Mouse (Mus musculus): ENCODE data around the gene Gm33543.

Gm33543 gene

DNA sequence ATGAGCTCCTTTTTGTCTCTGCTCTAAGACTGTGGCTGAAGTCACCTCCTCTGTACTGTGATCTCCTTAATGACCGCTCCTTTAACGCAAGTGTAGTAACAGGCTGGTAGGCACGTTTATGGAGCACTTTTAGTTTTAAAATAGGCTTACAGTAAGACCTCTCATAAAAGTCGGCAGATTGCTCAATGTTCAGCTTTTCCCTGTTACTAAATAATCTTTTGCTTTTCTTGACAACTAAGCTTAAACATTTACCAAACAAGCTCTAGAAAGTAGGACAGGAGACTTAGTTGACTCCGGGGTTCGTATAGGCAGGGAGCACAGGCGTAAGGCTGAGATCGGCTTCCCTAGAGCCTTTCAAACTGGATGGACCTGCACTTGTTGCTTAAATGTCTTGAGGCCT is 64.1 kb downstream of the Gm33543 start:
- no peak for DNase-seq (ENCODE audit: low read depth, low spot score)

DNA sequence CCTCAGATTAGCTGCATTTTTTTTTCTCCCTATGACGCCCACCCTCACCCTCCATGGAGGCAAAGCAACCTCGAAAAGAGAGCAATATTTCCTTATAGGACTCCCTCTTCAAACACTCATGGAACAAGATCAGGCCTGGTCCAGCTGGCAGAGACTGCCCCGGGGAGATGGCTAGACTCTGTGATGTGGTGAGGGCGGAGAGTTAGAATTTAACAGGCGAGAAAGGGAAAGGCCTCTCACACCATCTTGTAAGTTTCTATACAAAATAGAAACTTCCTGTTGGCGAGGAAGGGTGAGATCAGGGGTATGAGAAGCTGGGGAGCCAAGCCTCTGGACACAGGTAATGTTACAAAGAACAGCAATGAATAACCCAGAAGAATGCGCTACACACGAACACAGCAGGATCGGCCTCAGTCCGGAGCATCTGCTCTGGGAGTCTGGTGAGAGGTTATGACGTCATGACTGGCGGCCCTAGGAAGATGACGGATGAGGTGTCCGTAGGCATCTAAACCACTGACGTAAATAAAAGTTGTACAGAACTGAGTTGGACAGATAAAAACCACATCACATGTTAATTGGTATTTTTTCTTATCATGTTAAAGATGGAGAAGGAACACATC is 64.9 kb downstream of the Gm33543 start:
- no peak for DNase-seq (ENCODE audit: low read depth, low spot score)

DNA sequence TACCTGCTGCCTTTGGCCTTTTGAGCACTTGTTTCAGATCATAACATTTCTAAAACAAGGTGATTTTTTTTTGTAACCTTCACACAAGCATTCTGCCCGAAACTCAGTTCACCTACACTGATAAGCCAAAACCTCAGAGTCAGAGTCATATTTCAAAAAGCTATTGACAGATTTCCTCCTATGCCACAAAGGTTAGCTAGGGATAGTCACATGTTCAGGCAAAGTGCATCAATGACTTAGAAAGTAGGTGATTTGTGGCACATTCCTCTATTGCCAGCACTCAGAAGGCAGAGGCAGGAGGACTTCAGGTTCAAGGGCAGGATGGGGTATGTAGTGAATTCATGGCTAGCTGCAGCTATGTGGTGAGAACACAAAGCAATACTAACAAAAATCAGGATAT is 65.7 kb downstream of the Gm33543 start:
- DNase-seq (ENCODE audit: low read depth, low spot score): no peak

DNA sequence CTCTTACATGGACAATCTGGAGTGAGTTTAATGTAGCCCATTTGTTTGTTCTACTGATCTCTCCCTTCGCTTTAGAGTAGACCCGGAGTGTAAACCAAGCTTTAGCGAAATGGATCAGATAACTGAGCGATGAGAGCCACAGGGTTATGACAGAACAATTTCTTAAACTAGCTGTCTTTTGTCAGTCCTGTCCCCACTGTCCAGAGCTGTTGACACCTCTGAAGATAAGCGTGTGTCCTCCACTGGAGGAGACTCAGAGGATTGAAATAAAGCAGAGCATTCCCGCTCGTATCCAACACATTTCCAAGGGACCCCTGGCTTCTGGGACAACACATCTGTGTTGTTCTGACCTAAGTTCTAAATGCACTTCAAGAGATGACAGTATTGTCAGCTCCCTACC is 67.9 kb downstream of the Gm33543 start:
- no peak for DNase-seq (ENCODE audit: low read depth, low spot score)

DNA sequence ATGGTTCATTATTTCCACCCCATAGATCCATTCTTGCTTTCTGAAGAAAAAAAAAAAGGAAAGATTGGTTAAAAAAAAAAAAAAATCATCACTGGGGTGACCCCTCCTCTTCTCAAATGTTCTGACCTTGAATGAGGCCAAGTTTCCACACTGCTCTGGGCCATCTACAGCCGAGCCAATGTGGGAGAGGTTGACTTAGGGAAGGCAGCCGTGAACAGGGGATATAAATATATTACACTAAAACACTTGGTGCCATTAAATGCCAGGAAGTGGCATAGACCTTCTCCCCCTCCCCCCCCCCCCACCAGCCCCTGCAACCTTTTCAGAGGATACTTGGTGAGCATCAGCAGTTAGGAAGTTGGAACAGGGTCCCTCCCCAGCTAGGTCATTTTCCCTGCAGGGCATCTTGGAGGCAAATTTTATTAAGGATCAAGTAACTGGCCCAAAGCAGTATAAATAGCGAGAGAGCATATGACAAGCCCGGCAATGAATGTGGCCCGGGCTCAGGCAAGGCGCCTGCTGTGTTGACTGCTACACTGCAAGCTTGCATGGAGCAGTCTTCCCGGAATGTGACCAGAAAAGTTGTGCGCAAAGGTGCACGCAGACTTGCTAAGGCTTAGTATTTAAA is 68.6 kb downstream of the Gm33543 start:
- DNase-seq (ENCODE audit: low read depth, low spot score): no peak
